Mouse (Mus musculus): ENCODE results near the gene Actrt3.

- no peak for TF ChIP-seq POLR2A (IDR thresholded peaks at IDR 0.05; ENCODE audit: extremely low read depth, insufficient read depth, low read length)
- TF ChIP-seq CTCF (IDR thresholded peaks at IDR 0.05; ENCODE audit: extremely low read depth, insufficient read depth, low read length) = no peak
Observed at GRCm38 (mm10) chr3:30610930-30611329, 11.2 kb upstream of the Actrt3 start.

Data from cortical plate, adult 2 months (tissue).